Mouse (Mus musculus): ENCODE data around the gene Nup54. TPM values are rescaled to one million over a fixed set of nuclear protein-coding genes. Genes with fewer than 3 reads are reported as not detected.
A peak's percentile ranks its signal among the peaks of the same experiment; 100 is the strongest.

Gene Nup54
- polyA plus RNA-seq (2015; fragmentation: Nextera tagmentation; extraction: Ambion mirVana), result 39.6 and 45.0 TPM in 2 replicates

GRCm38 (mm10) chr5:92435025-92435584 is at the start of gene Nup54:
Gene Nup54, minus strand, starts transcription at chr5:92435219.
- peaks cover 32% of the 10 kb centered on the region for H3K4me1 ChIP-seq (replicated peaks)
- 1% methylated on average over 34 of the region's 34 CpGs for WGBS (ENCODE audit: insufficient replicate concordance)
- peak within 1 kb of the TSS; percentile 84 for H3K4me3 ChIP-seq (replicated peaks)
- peaks cover 8% of the 10 kb centered on the region for H3K36me3 ChIP-seq
- H3K4me2 ChIP-seq, result peak within 1 kb of the TSS; percentile 73
- H3K9me3 ChIP-seq (replicated peaks), result no peaks in the 10 kb centered on the region
- ATAC-seq (ENCODE audit: low read depth) (peak; percentile 96), DNase-seq (peak; percentile 93)
- H3K27me3 ChIP-seq, result no peaks in the 10 kb centered on the region
- H3K27ac ChIP-seq, result peak within 1 kb of the TSS; percentile 93
- H3K9ac ChIP-seq, result peak within 1 kb of the TSS; percentile 95

- Histone ChIP-seq H3K4me3 (replicated peaks) (no peak overlapping the region), H3K9ac (no peak overlapping the region), H3K27me3 (no peaks in the 10 kb centered on the region), H3K4me1 (replicated peaks) (peaks cover 7% of the 10 kb centered on the region), H3K4me2 (no peak overlapping the region), H3K36me3 (peaks cover 5% of the 10 kb centered on the region), H3K9me3 (replicated peaks) (no peaks in the 10 kb centered on the region; the same call in 1 of the 2 replicates), H3K27ac (no peak overlapping the region)
- 67% methylated on average over 5 of the region's 5 CpGs for WGBS (ENCODE audit: insufficient replicate concordance)
- no peak for ATAC-seq (ENCODE audit: low read depth)
- no peak for DNase-seq
These were observed 37.8 kb upstream of the Nup54 start for GRCm38 (mm10) chr5:92472863-92473262.

- Histone ChIP-seq H3K36me3 (peaks cover 5% of the 10 kb centered on the region), H3K27ac (no peak overlapping the region), H3K4me1 (replicated peaks) (peaks cover 13% of the 10 kb centered on the region), H3K9ac (no peak overlapping the region), H3K4me2 (no peak overlapping the region), H3K27me3 (no peaks in the 10 kb centered on the region), H3K4me3 (replicated peaks) (no peak overlapping the region), H3K9me3 (replicated peaks) (no peaks in the 10 kb centered on the region)
- ATAC-seq (ENCODE audit: low read depth) (no peak), DNase-seq (no peak)
- WGBS (ENCODE audit: insufficient replicate concordance), result 79% methylated on average over 4 of the region's 4 CpGs
These were observed 36.5 kb upstream of the Nup54 start for GRCm38 (mm10) chr5:92471531-92471930.

GRCm38 (mm10) chr5:92469201-92470130 is 34.4 kb upstream of the Nup54 start:
- H3K27me3 ChIP-seq, result no peaks in the 10 kb centered on the region
- 82% methylated on average over 18 of the region's 18 CpGs for WGBS (ENCODE audit: insufficient replicate concordance)
- no peak overlapping the region for H3K9ac ChIP-seq
- H3K4me2 ChIP-seq, result no peak overlapping the region
- H3K4me1 ChIP-seq (replicated peaks), result peaks cover 13% of the 10 kb centered on the region
- no peaks in the 10 kb centered on the region for H3K9me3 ChIP-seq (replicated peaks)
- no peak for ATAC-seq (ENCODE audit: low read depth)
- H3K4me3 ChIP-seq (replicated peaks), result no peak overlapping the region
- no peak overlapping the region for H3K27ac ChIP-seq
- no peak for DNase-seq
- no peaks in the 10 kb centered on the region; the same call in 1 of the 2 replicates for H3K36me3 ChIP-seq

- H3K36me3 ChIP-seq, result no peaks in the 10 kb centered on the region; the same call in 1 of the 2 replicates
- H3K9ac ChIP-seq, result no peak overlapping the region
- no peak overlapping the region for H3K27ac ChIP-seq
- ATAC-seq (ENCODE audit: low read depth) (no peak), DNase-seq (no peak)
- H3K4me3 ChIP-seq (replicated peaks), result no peak overlapping the region
- H3K27me3 ChIP-seq, result no peaks in the 10 kb centered on the region
- H3K9me3 ChIP-seq (replicated peaks), result no peaks in the 10 kb centered on the region
- no peak overlapping the region for H3K4me2 ChIP-seq
- H3K4me1 ChIP-seq (replicated peaks), result peaks cover 13% of the 10 kb centered on the region
- 87% methylated on average over 6 of the region's 6 CpGs for WGBS (ENCODE audit: insufficient replicate concordance)
These were observed 33.2 kb upstream of the Nup54 start for GRCm38 (mm10) chr5:92468234-92468633.

- no peak overlapping the region for H3K27ac ChIP-seq
- DNase-seq, result no peak
These were observed 32.2 kb upstream of the Nup54 start for GRCm38 (mm10) chr5:92467102-92467766.

GRCm38 (mm10) chr5:92465511-92465910 is 30.5 kb upstream of the Nup54 start:
- no peak overlapping the region for H3K4me3 ChIP-seq (replicated peaks)
- H3K36me3 ChIP-seq, result no peaks in the 10 kb centered on the region; the same call in 1 of the 2 replicates
- WGBS (ENCODE audit: insufficient replicate concordance), result 74% methylated on average over 5 of the region's 5 CpGs
- H3K27me3 ChIP-seq, result no peaks in the 10 kb centered on the region
- 0 out of 2 replicates have a peak, but pooled peaks cover 6% of the 10 kb centered on the region for H3K4me1 ChIP-seq (replicated peaks)
- no peaks in the 10 kb centered on the region for H3K9me3 ChIP-seq (replicated peaks)
- DNase-seq (no peak), ATAC-seq (ENCODE audit: low read depth) (no peak)
- no peak overlapping the region for H3K27ac ChIP-seq
- no peak overlapping the region for H3K9ac ChIP-seq
- no peak overlapping the region for H3K4me2 ChIP-seq

More at GRCm38 (mm10) chr5:92467102-92467766, 32.2 kb upstream of the Nup54 start:
- WGBS (ENCODE audit: insufficient replicate concordance), result 59% methylated on average over 8 of the region's 8 CpGs
- Histone ChIP-seq H3K4me2 (no peak overlapping the region), H3K27me3 (no peaks in the 10 kb centered on the region), H3K9ac (no peak overlapping the region), H3K4me3 (replicated peaks) (no peak overlapping the region), H3K9me3 (replicated peaks) (no peaks in the 10 kb centered on the region), H3K4me1 (replicated peaks) (peaks cover 6% of the 10 kb centered on the region; the same call in 1 of the 2 replicates), H3K36me3 (no peaks in the 10 kb centered on the region; the same call in 1 of the 2 replicates)
- no peak for ATAC-seq (ENCODE audit: low read depth)

- Histone ChIP-seq H3K9ac (no peak overlapping the region), H3K4me3 (replicated peaks) (no peak overlapping the region), H3K36me3 (no peaks in the 10 kb centered on the region), H3K27me3 (no peaks in the 10 kb centered on the region), H3K9me3 (replicated peaks) (no peaks in the 10 kb centered on the region), H3K4me2 (no peak overlapping the region), H3K27ac (no peak overlapping the region), H3K4me1 (replicated peaks) (peaks cover 16% of the 10 kb centered on the region)
- DNase-seq (peak; percentile 17), ATAC-seq (ENCODE audit: low read depth) (no peak)
- 35% methylated on average over 5 of the region's 5 CpGs for WGBS (ENCODE audit: insufficient replicate concordance)
These were observed 26.3 kb upstream of the Nup54 start for GRCm38 (mm10) chr5:92461321-92461720.

- Histone ChIP-seq H3K4me3 (replicated peaks) (no peak overlapping the region), H3K4me1 (replicated peaks) (peaks cover 16% of the 10 kb centered on the region), H3K9me3 (replicated peaks) (no peaks in the 10 kb centered on the region), H3K27ac (no peak overlapping the region), H3K4me2 (no peak overlapping the region), H3K27me3 (no peaks in the 10 kb centered on the region), H3K36me3 (peaks cover 8% of the 10 kb centered on the region), H3K9ac (no peak overlapping the region)
- no peak for DNase-seq
- 56% methylated on average over 5 of the region's 5 CpGs for WGBS (ENCODE audit: insufficient replicate concordance)
- 0 out of 2 replicates have a peak, but pooled peaks have one; percentile 43 for ATAC-seq (ENCODE audit: low read depth)
These were observed 23.7 kb upstream of the Nup54 start for GRCm38 (mm10) chr5:92458726-92459125.

- H3K27ac ChIP-seq, result no peak overlapping the region
- H3K27me3 ChIP-seq, result no peaks in the 10 kb centered on the region
- no peak overlapping the region for H3K9ac ChIP-seq
- H3K4me2 ChIP-seq, result no peak overlapping the region
- H3K36me3 ChIP-seq, result peaks cover 14% of the 10 kb centered on the region
- WGBS (ENCODE audit: insufficient replicate concordance), result 21% methylated on average over 2 of the region's 2 CpGs
- H3K4me3 ChIP-seq (replicated peaks), result no peak overlapping the region
- ATAC-seq (ENCODE audit: low read depth) (peak; percentile 74), DNase-seq (no peak)
- no peaks in the 10 kb centered on the region for H3K9me3 ChIP-seq (replicated peaks)
- H3K4me1 ChIP-seq (replicated peaks), result peaks cover 16% of the 10 kb centered on the region
These were observed 22.4 kb upstream of the Nup54 start for GRCm38 (mm10) chr5:92457410-92457809.

- WGBS (ENCODE audit: insufficient replicate concordance), result 82% methylated on average over 5 of the region's 5 CpGs
- Histone ChIP-seq H3K9me3 (replicated peaks) (no peaks in the 10 kb centered on the region), H3K36me3 (peaks cover 39% of the 10 kb centered on the region), H3K27me3 (no peaks in the 10 kb centered on the region), H3K4me3 (replicated peaks) (no peak overlapping the region), H3K9ac (no peak overlapping the region), H3K4me2 (no peak overlapping the region), H3K27ac (no peak overlapping the region), H3K4me1 (replicated peaks) (peaks cover 13% of the 10 kb centered on the region)
- ATAC-seq (ENCODE audit: low read depth) (no peak), DNase-seq (no peak)
These were observed 17.9 kb upstream of the Nup54 start for GRCm38 (mm10) chr5:92452876-92453275.

Measured in liver, embryonic 13.5 days (tissue).